Mouse (Mus musculus): ENCODE measurements around the gene Zfp82. TPM values are rescaled to one million over a fixed set of nuclear protein-coding genes. Genes with fewer than 3 reads are reported as not detected.

Zfp82 gene
- polyA plus RNA-seq, 1 experiment: not detected

DNA sequence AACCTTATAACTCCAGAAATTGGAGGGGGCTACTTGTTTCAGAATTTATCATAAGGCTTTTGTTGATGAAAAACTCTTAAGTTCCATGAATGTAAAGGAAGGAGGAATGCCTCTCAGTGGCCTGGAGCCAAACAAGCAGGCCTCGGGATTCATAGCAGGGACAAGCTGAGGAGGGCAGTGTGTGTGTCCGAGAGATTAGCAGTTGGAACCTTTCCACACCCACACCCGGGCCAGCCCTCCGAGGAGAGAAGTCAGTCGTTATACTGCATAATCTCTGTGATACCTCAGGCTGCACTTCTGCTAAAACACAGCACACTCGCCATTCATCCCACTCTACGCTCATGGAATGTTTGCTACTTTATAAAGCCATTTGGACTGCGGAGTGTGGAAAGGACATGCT lies 48.9 kb downstream of the Zfp82 start:
- no peak overlapping the region for H3K4me3 ChIP-seq (replicated peaks)
- no peaks in the 10 kb centered on the region for H3K9me3 ChIP-seq (ENCODE audit: control insufficient read depth, low read length)
- peaks cover 64% of the 10 kb centered on the region for H3K36me3 ChIP-seq (ENCODE audit: control insufficient read depth)
- no peaks in the 10 kb centered on the region for H3K27me3 ChIP-seq (ENCODE audit: control insufficient read depth)
- H3K4me1 ChIP-seq (ENCODE audit: control insufficient read depth): peaks cover 23% of the 10 kb centered on the region
- TF ChIP-seq TAL1 (IDR thresholded peaks at IDR 0.05; ENCODE audit: low read length) (no peak), GATA1 (IDR thresholded peaks at IDR 0.05; ENCODE audit: low read length) (no peak)

DNA sequence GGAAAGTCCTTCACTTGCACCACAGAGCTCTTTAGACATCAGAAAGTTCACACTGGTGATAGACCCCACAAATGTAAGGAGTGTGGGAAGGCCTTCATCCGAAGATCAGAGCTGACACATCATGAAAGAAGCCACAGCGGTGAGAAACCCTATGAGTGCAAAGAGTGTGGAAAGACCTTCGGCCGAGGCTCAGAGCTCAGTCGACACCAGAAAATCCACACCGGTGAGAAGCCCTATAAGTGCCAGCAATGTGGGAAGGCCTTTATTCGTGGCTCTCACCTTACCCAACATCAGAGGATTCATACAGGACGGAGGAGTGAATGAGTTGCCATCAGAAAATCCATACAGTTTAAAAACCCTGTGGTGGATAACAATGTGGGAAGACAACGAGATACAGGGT lies 49.4 kb downstream of the Zfp82 start:
- Histone ChIP-seq H3K9me3 (ENCODE audit: control insufficient read depth, low read length) (no peaks in the 10 kb centered on the region), H3K27me3 (ENCODE audit: control insufficient read depth) (no peaks in the 10 kb centered on the region), H3K4me1 (ENCODE audit: control insufficient read depth) (peaks cover 23% of the 10 kb centered on the region), H3K36me3 (ENCODE audit: control insufficient read depth) (peaks cover 69% of the 10 kb centered on the region), H3K4me3 (replicated peaks) (no peak overlapping the region)
- TF ChIP-seq TAL1 (IDR thresholded peaks at IDR 0.05; ENCODE audit: low read length) (no peak), GATA1 (IDR thresholded peaks at IDR 0.05; ENCODE audit: low read length) (no peak)

DNA sequence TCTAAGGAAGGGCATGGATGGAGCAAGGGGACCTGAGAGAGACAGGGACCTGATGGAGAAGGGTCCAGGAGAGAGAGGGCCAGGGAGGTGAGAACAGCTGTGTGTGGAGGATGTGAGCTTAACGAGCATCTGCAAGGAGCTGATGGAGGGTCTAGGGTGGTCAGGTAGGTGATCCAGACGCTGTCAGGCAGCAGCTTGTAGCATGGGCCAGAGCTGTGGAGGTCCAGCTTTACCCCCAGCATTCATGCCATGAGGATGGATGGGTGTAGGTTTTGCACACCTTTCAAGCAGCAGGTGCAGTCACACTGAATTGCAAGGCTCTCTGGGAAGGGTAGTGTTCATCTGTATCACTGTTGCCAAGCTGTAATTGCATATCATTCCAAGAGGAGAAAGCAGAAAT lies 53.2 kb downstream of the Zfp82 start:
- H3K4me3 ChIP-seq (replicated peaks): no peak overlapping the region
- H3K4me1 ChIP-seq (ENCODE audit: control insufficient read depth): peaks cover 12% of the 10 kb centered on the region
- H3K27me3 ChIP-seq (ENCODE audit: control insufficient read depth): no peaks in the 10 kb centered on the region
- TF ChIP-seq GATA1 (IDR thresholded peaks at IDR 0.05; ENCODE audit: low read length): no peak
- TF ChIP-seq TAL1 (IDR thresholded peaks at IDR 0.05; ENCODE audit: low read length): no peak
- no peaks in the 10 kb centered on the region for H3K9me3 ChIP-seq (ENCODE audit: control insufficient read depth, low read length)
- peaks cover 80% of the 10 kb centered on the region for H3K36me3 ChIP-seq (ENCODE audit: control insufficient read depth)

DNA sequence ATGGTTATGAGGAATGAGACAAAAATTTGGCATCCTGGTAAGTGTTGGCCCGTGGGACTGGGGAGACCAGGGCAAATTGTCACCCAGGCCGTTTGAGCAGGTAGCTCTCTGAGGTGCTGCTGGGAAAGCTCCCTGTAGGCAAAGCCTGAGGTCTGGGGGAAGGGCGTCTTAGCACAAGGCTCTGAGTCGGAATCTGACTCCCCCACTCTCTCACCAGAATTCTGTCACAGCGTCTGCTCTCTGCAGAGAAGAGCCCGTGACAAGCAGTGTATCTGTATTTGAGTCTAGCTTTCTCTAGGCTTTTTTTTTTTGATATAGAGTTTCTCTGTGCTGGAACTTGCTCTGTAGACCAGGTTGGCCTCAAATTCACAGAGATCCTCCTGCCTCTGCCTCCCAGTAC lies 55.5 kb downstream of the Zfp82 start:
- Histone ChIP-seq H3K36me3 (ENCODE audit: control insufficient read depth) (peaks cover 75% of the 10 kb centered on the region), H3K9me3 (ENCODE audit: control insufficient read depth, low read length) (no peaks in the 10 kb centered on the region), H3K4me1 (ENCODE audit: control insufficient read depth) (no peaks in the 10 kb centered on the region), H3K27me3 (ENCODE audit: control insufficient read depth) (no peaks in the 10 kb centered on the region), H3K4me3 (replicated peaks) (no peak overlapping the region)
- TF ChIP-seq GATA1 (IDR thresholded peaks at IDR 0.05; ENCODE audit: low read length) (no peak), TAL1 (IDR thresholded peaks at IDR 0.05; ENCODE audit: low read length) (no peak)

DNA sequence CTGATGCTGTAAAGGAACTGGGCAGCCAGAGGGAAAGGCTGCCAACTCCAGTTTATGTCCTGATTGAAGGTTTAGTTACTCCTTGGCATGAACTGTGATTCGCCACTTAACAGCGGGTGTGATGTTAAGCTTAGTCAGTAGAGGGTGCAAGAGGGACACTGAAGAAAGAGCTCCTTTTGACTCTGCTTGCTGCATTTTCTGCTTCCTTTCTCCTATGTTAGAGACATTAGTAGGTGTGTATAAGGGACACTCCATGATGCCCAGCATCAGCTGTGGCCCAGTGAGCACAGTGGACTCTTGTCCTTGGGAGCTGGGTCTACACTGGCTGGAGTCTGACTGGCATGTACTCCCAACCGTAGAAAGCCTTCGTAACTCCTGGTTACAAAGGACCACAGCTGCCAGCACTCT lies 59.7 kb downstream of the Zfp82 start:
- H3K4me3 ChIP-seq (replicated peaks): no peak overlapping the region
- no peaks in the 10 kb centered on the region for H3K9me3 ChIP-seq (ENCODE audit: control insufficient read depth, low read length)
- no peaks in the 10 kb centered on the region for H3K27me3 ChIP-seq (ENCODE audit: control insufficient read depth)
- peaks cover 64% of the 10 kb centered on the region for H3K36me3 ChIP-seq (ENCODE audit: control insufficient read depth)
- no peak for TF ChIP-seq GATA1 (IDR thresholded peaks at IDR 0.05; ENCODE audit: low read length)
- TF ChIP-seq TAL1 (IDR thresholded peaks at IDR 0.05; ENCODE audit: low read length): no peak
- H3K4me1 ChIP-seq (ENCODE audit: control insufficient read depth): no peaks in the 10 kb centered on the region

DNA sequence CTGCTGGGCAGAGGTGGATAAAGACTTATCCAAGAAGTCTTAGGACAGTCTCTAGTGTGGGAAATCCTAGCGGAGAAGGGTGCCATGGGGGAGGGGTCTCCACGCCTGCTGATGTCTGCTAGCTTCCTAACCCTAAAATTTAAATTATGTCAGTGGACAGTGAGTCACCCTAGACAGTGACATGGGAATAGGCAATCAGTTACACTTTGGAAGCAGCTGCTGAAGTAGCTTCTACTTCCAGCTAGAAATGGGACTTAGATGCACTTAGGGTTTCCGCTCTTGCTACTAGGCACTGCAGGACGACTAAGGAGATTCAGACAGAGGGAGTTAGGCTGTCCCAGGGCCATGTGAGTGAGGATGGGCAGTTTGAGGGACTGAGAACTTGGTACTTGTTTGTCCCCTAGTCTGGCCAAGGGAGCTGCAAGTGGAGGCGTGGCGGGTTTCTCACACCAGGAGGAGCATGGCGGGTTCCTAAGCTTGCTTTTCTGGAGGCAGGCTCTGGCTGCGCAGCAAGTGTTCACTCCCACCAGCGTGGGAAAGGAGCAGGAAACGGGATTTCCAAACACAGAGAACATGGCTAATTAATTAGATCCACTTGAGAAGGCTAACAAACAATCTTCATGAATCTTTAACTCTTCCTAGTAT lies 62.0 kb downstream of the Zfp82 start:
- H3K9me3 ChIP-seq (ENCODE audit: control insufficient read depth, low read length): no peaks in the 10 kb centered on the region
- H3K27me3 ChIP-seq (ENCODE audit: control insufficient read depth): no peaks in the 10 kb centered on the region
- H3K36me3 ChIP-seq (ENCODE audit: control insufficient read depth): peaks cover 56% of the 10 kb centered on the region
- TF ChIP-seq GATA1 (IDR thresholded peaks at IDR 0.05; ENCODE audit: low read length) (no peak), TAL1 (IDR thresholded peaks at IDR 0.05; ENCODE audit: low read length) (no peak)
- no peaks in the 10 kb centered on the region for H3K4me1 ChIP-seq (ENCODE audit: control insufficient read depth)
- no peak overlapping the region for H3K4me3 ChIP-seq (replicated peaks)

DNA sequence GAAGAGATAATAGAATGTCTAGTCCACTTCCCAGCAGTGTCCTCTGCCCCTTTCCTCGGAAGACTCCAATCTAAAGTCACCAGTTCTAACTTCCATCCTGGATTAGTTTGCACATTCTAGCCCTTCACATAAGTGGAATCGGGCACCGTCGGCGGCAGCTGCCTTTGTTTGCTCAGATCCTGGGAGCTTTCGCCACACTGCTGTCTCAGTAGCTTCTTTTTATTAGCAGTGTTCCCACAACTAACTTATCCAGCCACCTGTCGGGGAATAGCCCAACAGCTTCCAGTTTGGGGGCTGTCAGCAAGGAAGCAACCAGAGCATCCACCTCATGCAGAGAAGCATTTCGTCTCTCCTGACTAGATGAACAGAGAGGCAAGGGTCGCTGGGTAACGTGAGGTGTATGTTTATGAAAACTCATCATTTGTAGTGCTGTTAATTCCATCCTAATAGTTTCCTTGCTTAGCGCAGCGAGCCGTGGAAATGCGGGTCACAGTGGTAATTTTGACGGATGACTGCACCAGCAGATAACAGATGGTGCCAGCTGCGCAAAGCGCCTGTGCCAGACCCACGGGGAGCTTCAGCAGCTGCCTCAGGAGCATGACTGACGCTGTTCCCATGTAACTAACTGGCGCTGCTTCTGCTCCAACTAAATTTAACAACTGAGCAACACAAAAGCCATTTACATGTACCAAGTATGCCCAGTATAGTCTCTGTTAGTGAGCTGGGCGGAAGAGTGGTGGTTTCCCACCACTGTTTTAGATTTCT lies 63.2 kb downstream of the Zfp82 start:
- Histone ChIP-seq H3K9me3 (ENCODE audit: control insufficient read depth, low read length) (no peaks in the 10 kb centered on the region), H3K27me3 (ENCODE audit: control insufficient read depth) (no peaks in the 10 kb centered on the region), H3K4me3 (replicated peaks) (no peak overlapping the region), H3K4me1 (ENCODE audit: control insufficient read depth) (no peaks in the 10 kb centered on the region), H3K36me3 (ENCODE audit: control insufficient read depth) (peaks cover 49% of the 10 kb centered on the region)
- TF ChIP-seq GATA1 (IDR thresholded peaks at IDR 0.05; ENCODE audit: low read length) (no peak), TAL1 (IDR thresholded peaks at IDR 0.05; ENCODE audit: low read length) (no peak)

DNA sequence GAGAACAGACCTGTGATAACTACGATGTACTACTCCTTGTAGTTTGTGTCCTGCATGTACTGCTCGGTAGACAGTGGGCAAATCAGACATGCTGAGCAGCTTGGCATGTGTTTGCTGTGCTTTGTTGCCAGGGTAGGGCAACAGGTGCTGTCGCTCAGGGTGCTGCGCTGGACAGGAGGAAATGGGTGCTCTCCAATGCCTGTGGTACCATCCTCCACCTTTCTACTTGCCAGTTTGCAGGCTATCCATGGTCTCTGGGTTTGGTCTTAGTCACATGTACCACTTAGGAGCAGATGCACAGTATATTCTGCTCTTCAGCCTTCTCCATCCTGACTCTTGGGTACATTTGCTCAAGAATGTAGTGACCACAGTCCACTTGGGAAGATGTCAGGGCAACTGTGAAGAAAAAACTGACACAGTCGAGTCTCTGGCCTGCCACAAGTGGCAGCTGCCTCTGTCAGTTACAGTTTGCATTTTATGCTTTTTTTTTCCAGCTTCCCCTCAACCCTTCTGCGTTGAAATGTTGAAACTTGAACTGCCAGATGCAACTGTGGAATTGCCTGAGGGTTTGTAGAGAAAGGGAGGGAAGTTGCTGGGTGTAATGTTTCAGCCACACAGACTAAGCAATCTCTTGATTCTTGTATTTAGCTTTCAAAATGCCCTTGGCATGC lies 64.5 kb downstream of the Zfp82 start:
- H3K9me3 ChIP-seq (ENCODE audit: control insufficient read depth, low read length): no peaks in the 10 kb centered on the region
- no peaks in the 10 kb centered on the region for H3K27me3 ChIP-seq (ENCODE audit: control insufficient read depth)
- no peak overlapping the region for H3K4me3 ChIP-seq (replicated peaks)
- TF ChIP-seq TAL1 (IDR thresholded peaks at IDR 0.05; ENCODE audit: low read length) (no peak), GATA1 (IDR thresholded peaks at IDR 0.05; ENCODE audit: low read length) (no peak)
- H3K4me1 ChIP-seq (ENCODE audit: control insufficient read depth): no peaks in the 10 kb centered on the region
- peaks cover 37% of the 10 kb centered on the region for H3K36me3 ChIP-seq (ENCODE audit: control insufficient read depth)

DNA sequence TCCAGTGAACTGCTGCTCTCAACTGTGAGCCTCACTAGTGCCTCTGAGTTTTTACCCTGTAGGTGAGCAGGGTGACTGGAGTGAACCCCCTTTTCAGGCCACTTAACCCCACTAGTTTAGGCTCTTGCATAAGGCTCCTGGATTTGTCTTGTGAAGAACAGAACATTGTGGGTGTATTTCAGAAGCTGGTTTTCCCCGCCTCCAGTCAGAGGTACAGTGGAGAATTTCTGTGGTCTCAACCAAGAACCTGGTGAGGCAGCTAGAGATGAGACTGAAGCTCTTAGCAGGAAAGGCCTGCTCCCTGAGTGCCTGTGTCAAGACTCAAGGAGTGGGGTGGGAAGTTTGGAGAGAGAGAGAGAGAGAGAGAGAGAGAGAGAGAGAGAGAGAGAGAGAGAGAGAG lies 65.1 kb downstream of the Zfp82 start:
- Histone ChIP-seq H3K4me1 (ENCODE audit: control insufficient read depth) (no peaks in the 10 kb centered on the region), H3K36me3 (ENCODE audit: control insufficient read depth) (peaks cover 37% of the 10 kb centered on the region), H3K27me3 (ENCODE audit: control insufficient read depth) (no peaks in the 10 kb centered on the region), H3K4me3 (replicated peaks) (no peak overlapping the region), H3K9me3 (ENCODE audit: control insufficient read depth, low read length) (no peaks in the 10 kb centered on the region)
- no peak for TF ChIP-seq TAL1 (IDR thresholded peaks at IDR 0.05; ENCODE audit: low read length)
- TF ChIP-seq GATA1 (IDR thresholded peaks at IDR 0.05; ENCODE audit: low read length): no peak

Other genes with a start within 250 kb of the Zfp82 start
- gene Zfp940, start 219.2 kb downstream of the Zfp82 start, polyA plus RNA-seq (2012): not detected in 2 replicates
- not detected in 2 replicates for gene Zfp420, start 212.9 kb downstream of the Zfp82 start, polyA plus RNA-seq (2012)
- 0.01 and 0.02 TPM in 2 replicates for gene Zfp27, start 166.3 kb downstream of the Zfp82 start, polyA plus RNA-seq (2012)
- gene Zfp383, start 164.7 kb downstream of the Zfp82 start, polyA plus RNA-seq (2012): not detected in 2 replicates
- gene Zfp74, start 118.8 kb downstream of the Zfp82 start, polyA plus RNA-seq (2012): 0.09 and 0.37 TPM in 2 replicates
- gene Zfp568, start 88.9 kb downstream of the Zfp82 start, polyA plus RNA-seq (2012): 0.04 TPM in 2 replicates
- gene Zfp14, start 21.5 kb downstream of the Zfp82 start, polyA plus RNA-seq (2012): 0.02 TPM in 1 of 2 replicates, not detected in the other
- not detected in 2 replicates for gene Gm26920, start 17.5 kb upstream of the Zfp82 start, polyA plus RNA-seq (2012)
- gene Zfp566, start 17.6 kb upstream of the Zfp82 start, polyA plus RNA-seq (2012): not detected in 2 replicates
- not detected in 2 replicates for gene Zfp260, start 21.9 kb upstream of the Zfp82 start, polyA plus RNA-seq (2012)
- 0.11 TPM in 1 of 2 replicates, not detected in the other for gene Zfp382, start 49.0 kb upstream of the Zfp82 start, polyA plus RNA-seq (2012)
- gene Zfp146, start 96.8 kb upstream of the Zfp82 start, polyA plus RNA-seq (2012): 0.14 and 0.46 TPM in 2 replicates
- 0.12 TPM in 1 of 2 replicates, not detected in the other for gene Cox7a1, start 111.2 kb upstream of the Zfp82 start, polyA plus RNA-seq (2012)
- 17.1 and 21.2 TPM in 2 replicates for gene Capns1, start 125.9 kb upstream of the Zfp82 start, polyA plus RNA-seq (2012)
- gene Polr2i, start 159.0 kb upstream of the Zfp82 start, polyA plus RNA-seq (2012): 9.4 and 10.9 TPM in 2 replicates
- gene Tbcb, start 159.4 kb upstream of the Zfp82 start, polyA plus RNA-seq (2012): 2.6 and 4.1 TPM in 2 replicates
- not detected in 2 replicates for gene Ovol3, start 162.8 kb upstream of the Zfp82 start, polyA plus RNA-seq (2012)
- 0.04 TPM in 1 of 2 replicates, not detected in the other for gene Thap8, start 207.2 kb upstream of the Zfp82 start, polyA plus RNA-seq (2012)
- 14.8 and 30.0 TPM in 2 replicates for gene Wdr62, start 207.5 kb upstream of the Zfp82 start, polyA plus RNA-seq (2012)
- gene Clip3, start 218.8 kb upstream of the Zfp82 start, polyA plus RNA-seq (2012): not detected in 2 replicates
- gene Alkbh6, start 235.8 kb upstream of the Zfp82 start, polyA plus RNA-seq (2012): 2.1 and 2.8 TPM in 2 replicates
- 0.04 and 0.13 TPM in 2 replicates for gene Syne4, start 241.9 kb upstream of the Zfp82 start, polyA plus RNA-seq (2012)
- not detected in 2 replicates for gene E130208F15Rik, start 248.8 kb upstream of the Zfp82 start, polyA plus RNA-seq (2012)

Data from erythroblast, embryonic 14.5 days (primary cell).